Mouse (Mus musculus) ES-Bruce4 (cell line): Measurements from ENCODE around the gene Gnas. TPM values are rescaled to one million over a fixed set of nuclear protein-coding genes. Genes with fewer than 3 reads are reported as not detected.
A peak's percentile ranks its signal among the peaks of the same experiment; 100 is the strongest.

Experiments used
- H3K27ac ChIP-seq: 2 replicates; pipeline ENCODE4 v1.5.1; 2012; ENCODE audit warnings: low read length, inconsistent platforms; ENCODE audit not compliant: insufficient read depth
- H3K27me3 ChIP-seq: 2 replicates; pipeline ENCODE4 v1.6.1; 2012; ENCODE audit warnings: mild to moderate bottlenecking, low read length, inconsistent platforms; ENCODE audit not compliant: control insufficient read depth, poor library complexity, insufficient read depth, severe bottlenecking
- H3K36me3 ChIP-seq: 2 replicates; pipeline ENCODE4 v1.6.1; 2012; ENCODE audit warnings: inconsistent platforms, mild to moderate bottlenecking, low read length, moderate library complexity; ENCODE audit not compliant: control insufficient read depth, poor library complexity, insufficient read depth, severe bottlenecking
- H3K4me1 ChIP-seq: one replicate; pipeline ENCODE4 v1.8.1; 2011; ENCODE audit warnings: low read length; ENCODE audit not compliant: control insufficient read depth, insufficient read depth
- H3K4me3 ChIP-seq: 2 replicates; pipeline ENCODE4 v1.5.1; 2011; ENCODE audit warnings: low read depth, mild to moderate bottlenecking, low read length
- H3K9ac ChIP-seq: 2 replicates; pipeline ENCODE4 v1.6.1; 2012; ENCODE audit warnings: low read depth, mild to moderate bottlenecking, inconsistent platforms; ENCODE audit not compliant: poor library complexity, severe bottlenecking
- H3K9me3 ChIP-seq: replicated peaks from 2 replicates; pipeline ENCODE4 v1.6.1; 2012; ENCODE audit warnings: mild to moderate bottlenecking, low read length, inconsistent platforms; ENCODE audit not compliant: control insufficient read depth, poor library complexity, insufficient read depth, severe bottlenecking
- CTCF ChIP-seq: IDR thresholded peaks from one replicate; pipeline ENCODE4 v1.8.1; 2011; ENCODE audit warnings: low read depth, low read length
- EP300 ChIP-seq: IDR thresholded peaks from 2 replicates; pipeline ENCODE4 v1.6.1; 2011; ENCODE audit warnings: low read depth, low read length; ENCODE audit not compliant: insufficient read depth
- POLR2A ChIP-seq: IDR thresholded peaks from one replicate; pipeline ENCODE4 v1.8.1; 2011; ENCODE audit warnings: low read length; ENCODE audit not compliant: insufficient read depth
- polyA plus RNA-seq: library from polyadenylated mRNA; stranded (reverse); fragments of >200 nt; gene quantifications from 2 replicates; pipeline ENCODE4 v1.2.4, GENCODE M21; 2011; ENCODE audit warnings: low read depth; ENCODE audit not compliant: missing spikeins, insufficient read depth, insufficient read length

The Gnas gene
- polyA plus RNA-seq, 1 experiment: 394 TPM

DNA sequence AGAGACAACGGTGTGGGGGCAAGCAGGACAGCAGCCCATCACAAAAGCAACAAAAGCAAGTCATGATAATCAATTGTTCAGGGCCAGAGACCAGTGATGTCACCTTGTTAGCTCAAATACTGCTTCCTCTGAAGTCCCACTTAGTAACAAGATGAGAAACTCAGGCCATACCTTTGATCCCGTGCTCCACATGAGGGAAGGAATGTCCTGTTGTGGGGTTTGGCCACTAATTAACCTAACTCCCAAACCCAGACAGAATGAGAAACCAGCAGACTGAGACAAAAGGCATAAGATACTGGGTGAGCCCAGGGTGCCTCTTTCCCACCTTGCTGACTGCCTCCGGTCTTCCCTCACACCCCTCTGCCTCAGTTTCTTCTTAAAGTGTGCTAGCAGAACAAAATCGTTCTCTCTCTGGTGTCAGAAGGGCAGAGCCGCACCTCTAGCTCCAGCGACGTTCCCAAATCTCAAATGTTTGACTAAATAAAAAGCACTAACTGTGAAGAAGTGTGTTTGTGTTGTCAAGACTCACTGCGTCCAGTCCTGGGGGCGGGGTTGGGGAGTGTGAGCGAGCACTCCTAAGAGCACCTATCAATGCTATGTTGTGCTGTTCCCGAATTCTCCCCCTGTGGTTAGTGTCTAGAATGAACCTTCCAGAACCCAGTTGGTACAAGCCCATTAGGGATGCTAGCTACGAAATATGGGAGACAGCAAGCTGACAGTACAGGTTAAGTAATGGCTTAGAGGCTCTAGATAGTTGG is 4.7 kb downstream of the Gnas start:
- Histone ChIP-seq H3K27me3 (no peaks in the 10 kb centered on the region), H3K9ac (no peak overlapping the region), H3K9me3 (no peaks in the 10 kb centered on the region), H3K27ac (peak overlapping the region; percentile 3; the same call in 1 of the 2 replicates), H3K4me3 (no peak overlapping the region), H3K36me3 (peaks cover 6% of the 10 kb centered on the region), H3K4me1 (peaks cover 3% of the 10 kb centered on the region)
- TF ChIP-seq CTCF: no peak

DNA sequence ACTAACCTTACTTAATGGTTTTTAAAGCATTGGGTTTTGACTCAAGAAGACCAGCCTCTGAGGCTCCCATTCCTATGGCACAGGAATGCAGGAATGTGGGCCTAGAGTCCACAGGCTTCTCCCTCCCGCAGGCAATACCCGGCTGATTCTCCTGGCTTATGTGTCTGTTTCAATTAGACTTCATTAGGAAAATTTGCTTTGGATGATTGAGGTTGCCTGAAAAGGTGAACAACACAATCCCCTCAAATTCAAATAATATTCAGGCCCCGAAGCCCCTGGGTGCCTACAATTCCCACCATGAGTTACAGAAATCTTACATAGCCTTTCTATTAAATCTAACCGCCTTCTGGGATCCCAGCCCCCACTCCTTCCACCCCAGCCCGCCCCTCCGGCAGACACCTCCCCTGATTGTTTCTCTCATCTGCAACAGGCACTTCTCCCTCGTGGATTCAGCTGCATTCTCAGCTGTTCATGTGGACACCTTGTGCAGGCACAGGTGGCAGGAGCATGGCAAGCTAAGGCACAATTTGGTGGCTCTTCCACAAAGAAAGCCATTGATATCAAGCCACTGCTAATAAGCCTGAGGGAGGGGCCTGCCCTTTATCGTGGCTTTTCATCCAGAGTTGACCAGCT is 7.0 kb downstream of the Gnas start:
- no peak overlapping the region for H3K9ac ChIP-seq
- no peak for TF ChIP-seq CTCF
- TF ChIP-seq EP300: no peak
- no peak for TF ChIP-seq POLR2A
- H3K27ac ChIP-seq: no peak overlapping the region
- H3K4me1 ChIP-seq: peaks cover 3% of the 10 kb centered on the region
- peak overlapping the region; percentile 23; the same call in 1 of the 2 replicates for H3K4me3 ChIP-seq
- peaks cover 6% of the 10 kb centered on the region for H3K36me3 ChIP-seq
- H3K9me3 ChIP-seq: peaks cover 4% of the 10 kb centered on the region
- no peaks in the 10 kb centered on the region for H3K27me3 ChIP-seq

DNA sequence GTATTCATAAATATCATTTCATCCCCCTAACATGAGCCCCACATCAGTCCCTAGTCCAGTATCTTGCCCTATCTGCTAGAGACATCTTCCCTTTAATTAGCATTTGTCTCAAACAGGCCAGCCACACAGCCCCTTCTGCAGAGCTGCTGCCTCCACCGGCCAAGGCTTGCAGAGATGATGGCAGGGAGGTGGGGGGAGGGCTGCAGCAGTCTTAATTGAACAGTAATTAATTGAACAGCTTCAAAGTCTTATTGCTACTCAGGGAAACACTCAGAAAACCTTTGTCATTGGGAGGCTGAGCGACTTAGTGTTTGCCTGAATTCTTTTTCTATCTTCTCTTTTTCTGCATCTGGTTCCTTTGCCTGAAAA is 7.5 kb downstream of the Gnas start:
- peaks cover 4% of the 10 kb centered on the region for H3K9me3 ChIP-seq
- no peak overlapping the region for H3K9ac ChIP-seq
- H3K4me3 ChIP-seq: no peak overlapping the region
- TF ChIP-seq CTCF: no peak
- no peak for TF ChIP-seq POLR2A
- TF ChIP-seq EP300: no peak
- H3K27me3 ChIP-seq: no peaks in the 10 kb centered on the region
- no peak overlapping the region for H3K27ac ChIP-seq
- peaks cover 3% of the 10 kb centered on the region for H3K4me1 ChIP-seq
- peaks cover 6% of the 10 kb centered on the region for H3K36me3 ChIP-seq

DNA sequence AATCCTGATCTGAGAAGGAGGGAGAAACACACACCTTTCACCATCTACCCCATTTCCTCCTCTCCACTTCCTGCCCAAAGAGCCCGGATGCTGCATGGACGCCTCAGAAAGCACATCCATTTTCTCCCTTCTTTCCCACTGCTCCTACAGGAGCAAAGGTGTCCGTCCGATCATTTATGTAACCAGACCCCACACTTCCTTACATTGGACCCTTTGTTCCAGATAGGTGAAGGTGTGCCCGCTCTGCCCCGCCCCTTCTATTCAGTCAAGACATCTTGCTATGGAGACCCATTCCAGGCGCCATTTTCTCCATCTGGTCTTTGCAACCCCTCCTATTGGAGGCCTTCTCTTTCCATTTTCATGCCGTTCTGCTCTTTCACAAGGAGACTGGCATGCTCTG is 10.3 kb downstream of the Gnas start:
- H3K9me3 ChIP-seq: peaks cover 21% of the 10 kb centered on the region

DNA sequence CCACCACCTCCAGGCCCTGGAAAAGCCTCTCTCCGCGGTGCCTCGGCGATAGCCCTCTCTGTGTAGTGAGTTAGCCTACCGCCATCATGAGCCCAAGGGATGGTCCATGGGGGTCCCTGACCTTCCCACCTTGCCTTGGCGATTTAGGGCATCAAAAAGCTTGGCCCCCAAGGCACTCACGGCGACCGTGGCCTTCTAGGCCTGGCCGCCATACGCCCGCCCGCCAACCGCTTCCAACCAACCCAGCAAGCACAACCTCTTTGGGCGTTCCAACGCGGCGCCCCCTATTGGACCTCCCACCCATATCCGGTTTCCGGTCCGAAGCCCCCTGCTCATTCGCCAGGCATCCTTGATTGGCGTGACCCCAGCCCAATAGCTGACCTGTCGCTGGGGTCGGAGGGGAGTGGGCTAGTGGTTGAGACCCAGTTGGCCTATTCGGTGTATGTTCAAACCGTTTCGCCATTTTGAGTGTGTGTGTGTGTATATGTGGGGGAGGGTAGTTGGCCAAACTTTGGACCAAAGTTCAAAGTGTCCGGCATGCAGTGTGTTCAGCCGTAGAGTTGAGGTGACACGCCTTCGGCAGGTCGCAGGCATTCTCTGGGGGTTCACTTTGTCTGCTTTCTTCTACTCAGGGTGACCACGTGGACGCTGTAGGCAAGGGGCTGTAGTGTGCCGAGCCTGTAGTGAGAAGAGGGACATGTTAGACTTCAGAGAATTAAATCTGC is 11.2 kb downstream of the Gnas start:
- peak overlapping the region; percentile 89 for H3K9ac ChIP-seq
- peak overlapping the region; percentile 44 for H3K27ac ChIP-seq
- no peaks in the 10 kb centered on the region for H3K4me1 ChIP-seq
- 0 out of 2 replicates have a peak, but pooled peaks cover 2% of the 10 kb centered on the region for H3K27me3 ChIP-seq
- TF ChIP-seq CTCF (no peak), EP300 (0 out of 2 replicates have a peak, but pooled peaks have one; percentile 9), POLR2A (no peak)
- H3K36me3 ChIP-seq: peaks cover 6% of the 10 kb centered on the region
- peak overlapping the region; percentile 74 for H3K4me3 ChIP-seq
- peaks cover 24% of the 10 kb centered on the region for H3K9me3 ChIP-seq

More for the DNA sequence above, 10.3 kb downstream of the Gnas start:
- Histone ChIP-seq H3K27ac (peak overlapping the region; percentile 44), H3K9ac (peak overlapping the region; percentile 89), H3K4me1 (no peaks in the 10 kb centered on the region), H3K4me3 (peak overlapping the region; percentile 74), H3K36me3 (peaks cover 6% of the 10 kb centered on the region), H3K27me3 (0 out of 2 replicates have a peak, but pooled peaks cover 2% of the 10 kb centered on the region)
- no peak for TF ChIP-seq CTCF
- TF ChIP-seq POLR2A: no peak
- TF ChIP-seq EP300: no peak
